Mouse (Mus musculus) hindbrain, postnatal 0 days (tissue): ENCODE results near the gene Mpst. TPM values are rescaled to one million over a fixed set of nuclear protein-coding genes. Genes with fewer than 3 reads are reported as not detected.

Experiments used
- ATAC-seq: fragments of 200-750 bp; cut with Nextera tagmentation; 2 replicates; pipeline ENCODE4 v1.8.0; 2017; ENCODE audit warnings: mild to moderate bottlenecking, moderate TSS enrichment, moderate library complexity
- DNase-seq: peaks from one replicate; pipeline ENCODE4 v3.0.0-alpha.2; 2015; ENCODE audit warnings: low spot score
- H3K27ac ChIP-seq: fragments of 300-500 bp; sonication (generic); 2 replicates; pipeline ENCODE4 v1.5.1; 2014; ENCODE audit warnings: mild to moderate bottlenecking
- H3K27me3 ChIP-seq: fragments of 300-500 bp; sonication (generic); 2 replicates; pipeline ENCODE4 v1.6.1; 2014; ENCODE audit warnings: low read length, mixed read lengths; ENCODE audit not compliant: insufficient read depth
- H3K36me3 ChIP-seq: fragments of 300-500 bp; sonication (generic); 2 replicates; pipeline ENCODE4 v1.6.1; 2014; ENCODE audit warnings: low read length, mixed read lengths; ENCODE audit not compliant: insufficient read depth
- H3K4me1 ChIP-seq: fragments of 300-500 bp; sonication (generic); 2 replicates; pipeline ENCODE4 v1.6.1; 2014; ENCODE audit warnings: antibody characterized with exemption, low read length, mixed read lengths; ENCODE audit not compliant: insufficient read depth
- H3K4me2 ChIP-seq: fragments of 300-500 bp; sonication (generic); 2 replicates; pipeline ENCODE4 v1.6.1; 2014; ENCODE audit warnings: low read depth, mild to moderate bottlenecking, low read length, moderate library complexity, mixed read lengths
- H3K4me3 ChIP-seq: fragments of 300-500 bp; sonication (generic); 2 replicates; pipeline ENCODE4 v1.5.1; 2014; ENCODE audit warnings: low read length
- H3K9ac ChIP-seq: fragments of 300-500 bp; sonication (generic); replicated peaks from 2 replicates; pipeline ENCODE4 v1.6.1; 2014; ENCODE audit warnings: mild to moderate bottlenecking, low read length, moderate library complexity, mixed read lengths
- H3K9me3 ChIP-seq: fragments of 300-500 bp; sonication (generic); 2 replicates; pipeline ENCODE4 v1.6.1; 2016; ENCODE audit warnings: low read length, mixed read lengths
- CTCF ChIP-seq: IDR thresholded peaks from 2 replicates; pipeline ENCODE4 v1.5.1; 2016; ENCODE audit warnings: antibody characterized with exemption, control low read depth, low read depth
- WGBS: fragments of 180-500 bp; shearing (Covaris S2); extraction: QIAGEN DNeasy Blood & Tissue Kit; methylation state at CpG from one replicate; pipeline ENCODE4 v1.1.7; 2014; 5-methylcytosine and 5-hydroxymethylcytosine counted together
- polyA plus RNA-seq: library from polyadenylated mRNA; unstranded; fragments of >200 nt; fragmentation: Nextera tagmentation; extraction: Ambion mirVana; gene quantifications from 2 replicates; pipeline ENCODE4 v1.2.1, GENCODE M21; 2015
- total RNA-seq: library from RNA; depleted of rRNA; stranded (reverse); fragments of >200 nt; gene quantifications from 2 replicates; pipeline ENCODE4 v1.2.3, GENCODE M21; 2014

Gene Mpst
- total and polyA plus RNA-seq, 2 experiments from 2014 or later = 5.3 to 114 TPM

- Histone ChIP-seq H3K9ac (no peak overlapping the region), H3K36me3 (no peaks in the 10 kb centered on the region), H3K27ac (no peak overlapping the region), H3K27me3 (no peaks in the 10 kb centered on the region), H3K4me3 (no peak overlapping the region), H3K9me3 (no peaks in the 10 kb centered on the region), H3K4me1 (peaks cover 7% of the 10 kb centered on the region; the same call in 1 of the 2 replicates), H3K4me2 (no peak overlapping the region)
- DNase-seq (peak; percentile 75), ATAC-seq (no peak)
- no peak for TF ChIP-seq CTCF
- WGBS = 39% methylated on average over 3 of the region's 3 CpGs
These were observed 32.0 kb upstream of the Mpst start for GRCm38 (mm10) chr15:78374204-78374603.

- no peak for DNase-seq
- Histone ChIP-seq H3K4me1 (peaks cover 7% of the 10 kb centered on the region; the same call in 1 of the 2 replicates), H3K9me3 (no peaks in the 10 kb centered on the region), H3K4me2 (no peak overlapping the region), H3K36me3 (no peaks in the 10 kb centered on the region), H3K9ac (no peak overlapping the region), H3K27me3 (no peaks in the 10 kb centered on the region), H3K4me3 (no peak overlapping the region), H3K27ac (no peak overlapping the region)
- TF ChIP-seq CTCF = no peak
- 92% methylated on average over 10 of the region's 10 CpGs for WGBS
- no peak for ATAC-seq
These were observed 28.4 kb upstream of the Mpst start for GRCm38 (mm10) chr15:78377859-78378258.

DNA sequence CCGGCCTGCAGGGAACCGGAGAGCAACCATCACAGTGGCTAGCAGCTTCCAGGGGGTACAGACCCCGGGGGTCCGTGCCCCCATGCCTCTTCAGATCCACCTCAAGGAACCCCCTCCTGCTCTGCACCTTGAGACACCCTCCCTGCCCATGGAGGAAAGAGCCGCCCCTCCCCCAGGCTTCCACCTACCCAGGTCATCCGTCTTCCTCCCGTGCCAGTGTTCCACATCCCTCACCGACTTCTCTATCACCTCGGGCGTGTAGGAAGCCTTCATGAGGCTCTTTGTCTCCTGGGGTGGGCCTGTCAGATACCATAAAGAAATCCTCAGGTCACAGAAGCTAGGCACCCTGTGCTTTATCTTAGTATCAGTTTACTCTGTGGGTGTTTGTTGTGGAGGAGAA lies 27.7 kb upstream of the Mpst start:
- H3K9ac ChIP-seq = no peak overlapping the region
- H3K27me3 ChIP-seq = no peaks in the 10 kb centered on the region
- peaks cover 7% of the 10 kb centered on the region; the same call in 1 of the 2 replicates for H3K4me1 ChIP-seq
- H3K27ac ChIP-seq = no peak overlapping the region
- no peaks in the 10 kb centered on the region for H3K9me3 ChIP-seq
- H3K4me3 ChIP-seq = no peak overlapping the region
- H3K4me2 ChIP-seq = no peak overlapping the region
- WGBS = 79% methylated on average over 10 of the region's 10 CpGs
- ATAC-seq = no peak
- no peaks in the 10 kb centered on the region for H3K36me3 ChIP-seq
- DNase-seq = no peak
- TF ChIP-seq CTCF = no peak

DNA sequence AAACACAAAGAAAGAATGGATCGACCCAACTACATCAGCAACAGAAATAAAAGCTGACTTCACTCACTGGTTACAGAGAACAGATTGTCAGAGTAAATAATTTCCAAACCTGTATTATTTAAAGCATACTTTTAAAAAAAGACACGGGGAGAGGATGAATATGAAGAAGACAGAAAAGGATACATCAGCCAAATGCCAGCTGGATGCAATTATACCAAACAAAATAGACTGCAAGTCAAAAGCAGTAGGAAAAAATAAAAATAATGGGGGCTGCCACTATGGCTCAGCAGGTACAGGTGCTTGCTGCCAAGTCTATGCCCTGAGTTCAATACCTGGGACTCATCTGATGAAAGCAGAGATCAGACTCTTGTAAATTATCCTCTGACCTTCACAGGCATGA lies 26.0 kb upstream of the Mpst start:
- H3K27ac ChIP-seq = no peak overlapping the region
- no peak for TF ChIP-seq CTCF
- H3K4me1 ChIP-seq = 0 out of 2 replicates have a peak, but pooled peaks cover 4% of the 10 kb centered on the region
- H3K4me2 ChIP-seq = no peak overlapping the region
- H3K36me3 ChIP-seq = no peaks in the 10 kb centered on the region
- H3K4me3 ChIP-seq = no peak overlapping the region
- no peaks in the 10 kb centered on the region for H3K9me3 ChIP-seq
- DNase-seq (no peak), ATAC-seq (no peak)
- H3K27me3 ChIP-seq = no peaks in the 10 kb centered on the region
- H3K9ac ChIP-seq = no peak overlapping the region
- 72% methylated on average over 2 of the region's 2 CpGs for WGBS

DNA sequence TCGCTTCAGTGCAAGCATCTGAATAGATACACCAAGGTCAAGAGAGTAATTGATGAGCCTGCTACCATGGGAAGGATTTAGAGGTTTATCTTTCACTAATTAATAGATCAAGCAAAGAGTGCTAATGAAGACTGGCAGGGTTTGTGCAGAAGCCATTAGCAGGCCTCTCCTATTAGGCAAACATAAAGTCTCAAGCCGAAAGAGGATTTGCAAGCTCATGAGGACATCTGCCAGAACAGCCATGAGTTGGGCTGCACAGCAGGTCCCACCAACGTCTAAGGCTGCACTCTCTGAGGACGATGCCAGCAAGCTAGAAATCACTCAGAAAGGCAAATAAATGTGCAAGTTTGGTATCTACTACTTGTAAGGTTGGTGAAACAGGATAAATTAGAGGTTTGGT lies 25.5 kb upstream of the Mpst start:
- no peak for ATAC-seq
- peak; percentile 58 for DNase-seq
- no peak overlapping the region for H3K9ac ChIP-seq
- no peak overlapping the region for H3K27ac ChIP-seq
- H3K4me3 ChIP-seq = no peak overlapping the region
- H3K4me1 ChIP-seq = 0 out of 2 replicates have a peak, but pooled peaks cover 4% of the 10 kb centered on the region
- no peaks in the 10 kb centered on the region for H3K27me3 ChIP-seq
- H3K36me3 ChIP-seq = no peaks in the 10 kb centered on the region
- H3K4me2 ChIP-seq = no peak overlapping the region
- 47% methylated on average over 4 of the region's 4 CpGs for WGBS
- TF ChIP-seq CTCF = no peak
- H3K9me3 ChIP-seq = no peaks in the 10 kb centered on the region

GRCm38 (mm10) chr15:78382115-78382514 lies 24.1 kb upstream of the Mpst start:
- TF ChIP-seq CTCF = no peak
- Histone ChIP-seq H3K9ac (no peak overlapping the region), H3K4me1 (0 out of 2 replicates have a peak, but pooled peaks cover 4% of the 10 kb centered on the region), H3K27ac (no peak overlapping the region), H3K4me2 (no peak overlapping the region), H3K27me3 (no peaks in the 10 kb centered on the region), H3K36me3 (no peaks in the 10 kb centered on the region), H3K4me3 (no peak overlapping the region), H3K9me3 (no peaks in the 10 kb centered on the region)
- 83% methylated on average over 4 of the region's 4 CpGs for WGBS
- no peak for DNase-seq
- no peak for ATAC-seq

- no peak for TF ChIP-seq CTCF
- peak overlapping the region; percentile 82 for H3K27ac ChIP-seq
- no peak overlapping the region for H3K9ac ChIP-seq
- H3K4me2 ChIP-seq = no peak overlapping the region
- no peaks in the 10 kb centered on the region for H3K36me3 ChIP-seq
- 57% methylated on average over 11 of the region's 11 CpGs for WGBS
- H3K4me1 ChIP-seq = 0 out of 2 replicates have a peak, but pooled peaks cover 4% of the 10 kb centered on the region
- peak; percentile 95 for ATAC-seq
- H3K4me3 ChIP-seq = no peak overlapping the region
- H3K27me3 ChIP-seq = no peaks in the 10 kb centered on the region
- no peaks in the 10 kb centered on the region for H3K9me3 ChIP-seq
- peak; percentile 80 for DNase-seq
These were observed 22.6 kb upstream of the Mpst start for GRCm38 (mm10) chr15:78383450-78384219.
